Mouse (Mus musculus): ENCODE results near the gene Tac2. TPM values are rescaled to one million over a fixed set of nuclear protein-coding genes. Genes with fewer than 3 reads are reported as not detected.
A peak's percentile ranks its signal among the peaks of the same experiment; 100 is the strongest.

Gene Tac2
- polyA plus RNA-seq (2017; shearing (Covaris generic)), result not detected

GRCm38 (mm10) chr10:127724178-127724577 lies at the start of gene Tac2:
Gene Tac2 (plus strand): TSS chr10:127724478.
- ATAC-seq, result no peak

GRCm38 (mm10) chr10:127674794-127675522 lies 49.3 kb upstream of the Tac2 start:
- ATAC-seq, result peak; percentile 24

GRCm38 (mm10) chr10:127675859-127676398 lies 48.3 kb upstream of the Tac2 start:
- no peak for ATAC-seq

- ATAC-seq, result peak; percentile 91
Observed at GRCm38 (mm10) chr10:127676691-127677548, 47.4 kb upstream of the Tac2 start.

GRCm38 (mm10) chr10:127677591-127678336 lies 46.5 kb upstream of the Tac2 start:
- ATAC-seq, result no peak

DNA sequence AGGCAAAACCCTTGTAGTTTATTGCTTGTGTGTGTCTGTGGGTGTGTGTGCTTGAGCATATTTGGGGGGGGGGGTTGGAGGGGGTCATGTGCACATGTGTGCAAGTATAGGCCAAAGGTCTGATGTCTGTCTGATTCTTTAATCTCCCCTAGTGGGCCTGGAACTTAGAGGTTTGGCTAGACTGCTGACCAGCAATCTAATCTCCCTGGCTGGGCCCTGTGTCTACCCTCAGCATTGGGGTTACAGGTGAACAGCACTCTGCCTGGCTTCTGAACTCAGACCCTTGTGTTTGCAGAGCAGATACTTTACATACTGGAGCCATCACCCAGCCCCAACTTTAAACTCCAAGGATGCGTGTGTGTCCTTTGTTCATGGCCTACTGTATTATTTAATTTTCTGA lies 45.1 kb upstream of the Tac2 start:
- ATAC-seq, result no peak

GRCm38 (mm10) chr10:127679881-127680280 lies 44.4 kb upstream of the Tac2 start:
- no peak for ATAC-seq

DNA sequence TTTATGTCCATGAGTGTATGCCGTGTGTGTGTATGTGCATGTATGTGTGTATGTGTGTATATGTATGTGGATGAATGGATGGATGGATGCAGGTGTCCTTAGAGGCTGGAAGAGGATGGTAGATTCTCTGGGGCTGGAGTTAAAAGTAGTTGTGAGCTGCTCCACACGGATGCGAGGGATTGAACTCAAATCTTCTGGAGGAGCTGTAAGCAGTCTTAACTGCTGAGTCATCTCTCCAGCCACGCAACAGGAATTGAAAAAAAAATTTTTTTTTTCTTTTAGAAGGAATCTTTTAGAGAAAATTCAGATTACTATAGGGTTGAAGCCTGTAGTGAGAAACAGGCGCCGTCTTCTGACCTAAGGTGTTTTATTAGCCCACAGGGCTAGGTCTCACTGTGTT lies 41.4 kb upstream of the Tac2 start:
- ATAC-seq, result no peak

- ATAC-seq, result no peak
Observed at GRCm38 (mm10) chr10:127691053-127691452, 33.2 kb upstream of the Tac2 start.

DNA sequence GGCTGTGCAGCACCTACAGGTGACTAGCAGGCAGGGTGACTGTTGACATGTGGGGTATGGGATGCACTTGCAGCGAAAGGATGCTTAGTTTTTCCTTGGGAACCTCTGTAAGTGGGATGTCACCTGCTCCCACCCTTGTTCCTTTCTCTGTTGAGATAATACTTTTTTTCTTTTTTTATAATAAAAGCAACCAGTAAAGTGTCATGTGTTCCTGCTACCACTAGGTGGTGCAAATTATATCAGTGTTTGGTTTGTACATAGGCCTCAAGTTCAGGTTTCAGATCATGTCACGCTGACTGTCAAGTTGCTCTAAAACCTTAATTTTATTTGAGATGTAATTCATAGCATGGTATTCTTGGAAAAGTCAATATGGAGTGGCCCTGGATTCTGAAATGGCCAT lies 29.6 kb upstream of the Tac2 start:
- peak; percentile 40 for ATAC-seq

- no peak for ATAC-seq
Observed at GRCm38 (mm10) chr10:127695775-127696174, 28.5 kb upstream of the Tac2 start.

DNA sequence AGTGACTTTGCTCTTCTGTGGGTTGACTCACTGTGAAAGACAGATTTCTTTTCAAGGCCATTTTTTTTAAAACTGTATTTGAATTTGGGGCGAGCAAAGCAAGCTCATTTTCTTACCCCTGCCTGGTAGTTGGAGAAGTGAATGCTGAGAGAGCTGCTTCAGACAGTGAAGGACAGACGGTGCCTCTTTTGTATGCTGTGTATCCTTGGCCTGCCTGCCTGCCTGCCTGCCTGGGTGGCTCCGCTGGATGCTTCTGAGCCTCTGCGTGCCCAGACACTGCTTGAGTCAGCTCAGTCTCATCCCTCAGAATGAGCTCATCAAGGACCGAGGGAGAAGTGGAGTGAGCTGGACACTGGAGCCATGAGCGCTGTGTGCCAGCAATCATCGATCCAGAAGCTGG lies 25.3 kb upstream of the Tac2 start:
- no peak for ATAC-seq

GRCm38 (mm10) chr10:127703299-127703698 lies 21.0 kb upstream of the Tac2 start:
- ATAC-seq, result no peak

DNA sequence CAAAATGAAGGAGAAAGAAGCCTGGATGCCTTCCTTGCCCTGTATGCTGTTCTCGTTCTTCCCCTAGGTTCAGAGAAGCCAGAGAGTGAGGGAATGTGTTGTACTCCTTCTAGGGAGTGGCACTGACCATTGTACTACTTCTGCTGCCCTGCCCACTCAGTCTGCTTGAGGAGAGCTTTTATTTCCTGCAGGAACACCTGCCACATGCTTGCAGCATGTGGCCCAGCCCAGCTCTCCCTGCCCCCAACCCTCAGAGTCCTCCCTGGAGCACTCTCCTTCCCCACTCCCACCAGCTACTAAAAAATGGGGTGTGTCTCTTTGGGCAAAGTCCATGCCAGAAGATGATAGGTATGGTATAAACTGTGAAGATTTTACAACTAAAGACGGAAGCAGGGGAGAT lies 20.0 kb upstream of the Tac2 start:
- ATAC-seq, result no peak

DNA sequence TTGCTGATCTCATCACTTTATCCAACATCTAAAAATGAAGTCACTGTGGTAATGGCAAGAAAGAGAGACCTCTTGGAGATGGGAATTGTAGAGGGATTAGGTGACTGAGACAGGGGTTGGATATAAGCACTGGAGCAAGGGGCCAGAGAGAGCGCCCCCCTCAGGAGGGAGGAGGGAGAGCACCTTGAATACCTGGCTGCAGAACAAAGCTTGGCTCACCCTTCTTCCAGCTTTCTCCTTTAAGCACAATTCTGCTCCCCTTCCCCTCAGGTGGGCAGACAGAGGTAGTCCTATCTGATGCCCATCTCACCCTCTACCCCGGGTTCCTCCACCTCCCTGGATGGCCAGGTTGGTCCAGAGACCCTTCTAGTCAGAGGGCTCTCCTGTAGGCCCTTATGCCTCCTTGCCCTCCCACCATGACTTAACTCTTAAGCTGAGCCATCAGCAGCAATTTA lies 19.5 kb upstream of the Tac2 start, which contains the start of gene Myo1a:
TSS of gene Myo1a (plus strand) at position 405 of the 455 bp plus-strand sequence.
- ATAC-seq, result no peak

- no peak for ATAC-seq
Observed at GRCm38 (mm10) chr10:127705783-127706182, 18.5 kb upstream of the Tac2 start.

GRCm38 (mm10) chr10:127707721-127708120 lies 16.6 kb upstream of the Tac2 start:
- ATAC-seq, result no peak

GRCm38 (mm10) chr10:127708850-127709370 lies 15.4 kb upstream of the Tac2 start:
- no peak for ATAC-seq

- no peak for ATAC-seq
Observed at GRCm38 (mm10) chr10:127710331-127710730, 13.9 kb upstream of the Tac2 start.

GRCm38 (mm10) chr10:127712736-127713135 lies 11.5 kb upstream of the Tac2 start:
- ATAC-seq, result no peak

GRCm38 (mm10) chr10:127721671-127722418 lies 2.4 kb upstream of the Tac2 start:
- no peak for ATAC-seq

DNA sequence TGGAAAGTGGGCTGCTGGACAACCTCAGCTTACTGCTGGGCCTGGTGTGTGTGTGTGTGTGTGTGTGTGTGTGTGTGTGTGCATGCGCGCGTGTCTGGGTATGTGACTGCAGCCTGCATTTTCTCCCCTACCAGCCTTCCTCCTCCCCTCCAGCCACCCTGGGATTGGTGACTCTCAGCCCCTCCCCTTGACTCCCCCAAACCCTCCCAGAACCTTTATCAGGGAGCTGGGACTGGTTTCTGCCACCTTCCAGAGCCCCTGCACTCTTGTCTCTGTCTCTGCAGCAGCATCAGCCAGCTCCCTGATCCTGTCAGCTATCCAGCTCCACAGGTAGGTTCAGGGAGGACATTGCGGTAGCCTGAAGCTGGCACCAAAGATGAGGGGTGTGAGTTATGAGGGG lies 858 bp downstream of the Tac2 start:
- ATAC-seq, result no peak

Data from activated CD4-positive, CD25-positive, alpha-beta regulatory T cell, adult 4 months (primary cell).